Mouse (Mus musculus) liver, adult 2 months (tissue): ENCODE data around the gene Ankrd6. TPM values are rescaled to one million over a fixed set of nuclear protein-coding genes. Genes with fewer than 3 reads are reported as not detected.
"Not testable (repeated sequence)": the region's sequence is repeated elsewhere in the genome, so short reads cannot be mapped to it uniquely, and the experiment has no call there.

ENCODE experiments used
- DNase-seq: peaks from one replicate; pipeline ENCODE4 v3.0.0-alpha.2; 2011; ENCODE audit warnings: low read depth, low spot score; ENCODE audit errors: extremely low read depth
- H3K27ac ChIP-seq: fragments of 200-500 bp; replicated peaks from 2 replicates; pipeline ENCODE4 v1.5.1; 2012; ENCODE audit warnings: low read depth, mild to moderate bottlenecking, control low read depth, inconsistent platforms, low read length; ENCODE audit not compliant: insufficient read depth
- H3K27me3 ChIP-seq: fragments of 200-500 bp; 2 replicates; pipeline ENCODE4 v1.6.1; 2012; ENCODE audit warnings: mild to moderate bottlenecking, moderate library complexity, low read length, inconsistent platforms; ENCODE audit not compliant: control insufficient read depth, insufficient read depth
- H3K36me3 ChIP-seq: fragments of 200-500 bp; 2 replicates; pipeline ENCODE4 v1.6.1; 2012; ENCODE audit warnings: low read length, inconsistent platforms; ENCODE audit not compliant: control insufficient read depth, insufficient read depth
- H3K4me1 ChIP-seq: fragments of 200-500 bp; 2 replicates; pipeline ENCODE4 v1.6.1; 2011; ENCODE audit warnings: low read length; ENCODE audit not compliant: control insufficient read depth, insufficient read depth
- H3K4me3 ChIP-seq: fragments of 200-500 bp; 2 replicates; pipeline ENCODE4 v1.5.1; 2011; ENCODE audit warnings: low read depth, mild to moderate bottlenecking, control low read depth, low read length, moderate library complexity; ENCODE audit not compliant: insufficient read depth
- H3K79me2 ChIP-seq: fragments of 200-500 bp; 2 replicates; pipeline ENCODE4 v1.6.1; 2012; ENCODE audit warnings: inconsistent platforms, mild to moderate bottlenecking, low read length, moderate library complexity; ENCODE audit not compliant: control insufficient read depth, insufficient read depth
- H3K9ac ChIP-seq: fragments of 200-500 bp; 2 replicates; pipeline ENCODE4 v1.6.1; 2012; ENCODE audit warnings: low read depth, mild to moderate bottlenecking, control low read depth, inconsistent platforms, low read length
- CTCF ChIP-seq: fragments of 200-500 bp; IDR thresholded peaks from 2 replicates; pipeline ENCODE4 v1.5.1; 2011; ENCODE audit warnings: low read depth, low read length, control low read depth
- POLR2A ChIP-seq: fragments of 200-500 bp; IDR thresholded peaks from 2 replicates; pipeline ENCODE4 v1.6.1; 2011; ENCODE audit warnings: low read length, control low read depth; ENCODE audit not compliant: insufficient read depth; ENCODE audit errors: extremely low read depth
- WGBS: fragments of 180-500 bp; shearing (Covaris S2); methylation state at CpG from one replicate; pipeline ENCODE4 v1.1.7; 2018; 5-methylcytosine and 5-hydroxymethylcytosine counted together
- polyA plus RNA-seq: library from polyadenylated mRNA; depleted of rRNA; stranded (reverse); fragments of >200 nt; gene quantifications from 2 replicates; pipeline ENCODE4 v1.2.3, GENCODE M21; 2012
- total RNA-seq: library from RNA; depleted of rRNA; stranded (reverse); fragments of >200 nt; gene quantifications from 2 replicates; pipeline ENCODE4 v1.2.3, GENCODE M21; 2014

The Ankrd6 gene
- total and polyA plus RNA-seq, 2 experiments = 0.07 to 0.28 TPM

DNA sequence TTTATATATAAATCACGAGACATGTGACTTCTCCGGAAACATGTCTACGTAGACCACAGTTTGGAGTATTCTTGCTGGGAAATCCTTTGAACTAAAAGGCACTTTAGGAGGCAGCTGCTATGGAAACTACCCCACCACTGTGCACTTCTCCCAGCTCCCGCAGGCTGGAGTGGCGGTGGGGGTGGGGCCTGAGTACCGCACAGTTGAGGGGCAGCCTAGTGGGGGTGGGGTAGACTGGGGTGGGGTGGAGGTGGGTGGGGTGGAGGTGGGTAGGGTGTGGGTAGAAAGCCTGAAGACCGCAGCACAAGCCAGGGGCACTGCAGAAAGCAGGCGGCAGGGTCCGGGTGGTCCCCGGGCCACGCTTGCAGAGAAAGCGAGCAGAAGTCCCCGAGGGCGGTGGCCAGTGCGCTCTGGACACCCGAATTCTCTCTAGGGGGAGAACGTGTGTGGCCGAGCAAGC lies 32.1 kb upstream of the Ankrd6 start, which contains the start of gene Rragd:
Gene Rragd, plus strand, starts transcription at position 322 of the 460 bp plus-strand sequence.
- WGBS = 4% methylated on average over 18 of the region's 18 CpGs
- no peak within 1 kb of the TSS for H3K27ac ChIP-seq
- no peak for DNase-seq
- H3K4me3 ChIP-seq = peak within 1 kb of the TSS; percentile 73
- H3K27me3 ChIP-seq = peaks cover 7% of the 10 kb centered on the region
- H3K9ac ChIP-seq = peak within 1 kb of the TSS; percentile 69
- no peaks in the 10 kb centered on the region for H3K79me2 ChIP-seq
- TF ChIP-seq CTCF (no peak), POLR2A (no peak)
- H3K36me3 ChIP-seq = no peaks in the 10 kb centered on the region
- H3K4me1 ChIP-seq = 0 out of 2 replicates have a peak, but pooled peaks cover 2% of the 10 kb centered on the region

GRCm38 (mm10) chr4:32982041-32982715 lies 31.5 kb upstream of the Ankrd6 start:
- 16% methylated on average over 15 of the region's 15 CpGs for WGBS
- Histone ChIP-seq H3K9ac (no peak overlapping the region), H3K27me3 (peaks cover 7% of the 10 kb centered on the region), H3K27ac (no peak overlapping the region), H3K79me2 (no peaks in the 10 kb centered on the region), H3K4me3 (no peak overlapping the region), H3K4me1 (0 out of 2 replicates have a peak, but pooled peaks cover 2% of the 10 kb centered on the region), H3K36me3 (no peaks in the 10 kb centered on the region)
- DNase-seq = no peak
- no peak for TF ChIP-seq CTCF
- TF ChIP-seq POLR2A = no peak

DNA sequence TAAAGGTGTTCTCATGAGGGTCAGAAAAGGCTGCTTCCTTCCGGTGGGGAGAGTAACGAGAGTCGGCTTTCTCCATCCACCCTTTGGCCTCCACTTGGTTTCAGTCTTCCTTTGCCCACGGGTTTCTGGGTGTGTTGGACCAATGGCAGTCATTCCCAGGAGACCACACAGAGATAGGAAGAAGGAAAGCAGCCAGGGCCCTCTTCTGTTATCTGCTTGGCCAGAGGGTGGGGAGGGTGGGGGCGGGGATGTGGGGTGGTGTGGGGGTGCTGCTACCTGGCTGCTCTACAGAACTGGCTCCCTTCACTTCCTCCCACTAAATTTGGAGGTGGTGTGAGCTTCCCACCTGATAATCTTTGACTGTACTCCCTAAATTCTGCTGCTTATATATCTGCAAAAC lies 31.0 kb upstream of the Ankrd6 start:
- no peak for DNase-seq
- H3K9ac ChIP-seq = no peak overlapping the region
- peaks cover 7% of the 10 kb centered on the region for H3K27me3 ChIP-seq
- H3K36me3 ChIP-seq = no peaks in the 10 kb centered on the region
- 0 out of 2 replicates have a peak, but pooled peaks cover 2% of the 10 kb centered on the region for H3K4me1 ChIP-seq
- 30% methylated on average over 5 of the region's 5 CpGs for WGBS
- H3K27ac ChIP-seq = no peak overlapping the region
- no peaks in the 10 kb centered on the region for H3K79me2 ChIP-seq
- no peak for TF ChIP-seq CTCF
- H3K4me3 ChIP-seq = no peak overlapping the region

- Histone ChIP-seq H3K9ac (no peak overlapping the region), H3K4me1 (0 out of 2 replicates have a peak, but pooled peaks cover 2% of the 10 kb centered on the region), H3K36me3 (no peaks in the 10 kb centered on the region), H3K79me2 (no peaks in the 10 kb centered on the region), H3K4me3 (no peak overlapping the region), H3K27ac (no peak overlapping the region), H3K27me3 (peaks cover 7% of the 10 kb centered on the region)
- WGBS = 95% methylated on average over 3 of the region's 3 CpGs
- TF ChIP-seq POLR2A = no peak
- TF ChIP-seq CTCF = no peak
- DNase-seq = no peak
These were observed 29.4 kb upstream of the Ankrd6 start for GRCm38 (mm10) chr4:32980061-32980460.

GRCm38 (mm10) chr4:32977331-32977730 lies 26.7 kb upstream of the Ankrd6 start:
- WGBS = 87% methylated on average over 4 of the region's 4 CpGs
- Histone ChIP-seq H3K36me3 (no peaks in the 10 kb centered on the region), H3K9ac (no peak overlapping the region), H3K4me1 (no peaks in the 10 kb centered on the region), H3K27me3 (no peaks in the 10 kb centered on the region; the same call in 1 of the 2 replicates), H3K4me3 (no peak overlapping the region), H3K79me2 (no peaks in the 10 kb centered on the region), H3K27ac (no peak overlapping the region)
- no peak for DNase-seq
- no peak for TF ChIP-seq POLR2A

DNA sequence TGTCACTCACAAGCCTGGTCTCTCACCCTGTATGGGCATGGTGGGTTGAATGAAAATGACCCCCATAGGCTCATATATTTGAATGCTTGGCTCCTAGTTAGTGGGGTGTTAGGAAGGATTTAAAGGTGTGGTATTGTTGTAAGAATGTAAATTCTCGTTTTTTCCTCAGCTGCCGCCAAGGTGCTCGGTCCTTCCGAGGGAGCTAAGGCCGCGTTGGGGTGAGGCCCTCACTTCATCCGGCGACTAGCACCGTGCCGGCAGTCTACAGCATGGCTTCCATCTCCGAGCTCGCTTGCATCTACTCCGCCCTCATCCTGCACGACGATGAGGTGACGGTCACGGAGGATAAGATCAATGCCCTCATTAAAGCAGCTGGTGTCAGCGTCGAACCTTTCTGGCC lies 14.0 kb upstream of the Ankrd6 start:
- not testable (repeated sequence) for DNase-seq, H3K79me2 ChIP-seq, H3K27me3 ChIP-seq, H3K4me3 ChIP-seq, H3K9ac ChIP-seq, H3K36me3 ChIP-seq, H3K27ac ChIP-seq, H3K4me1 ChIP-seq
- 58% methylated on average over 19 of the region's 19 CpGs for WGBS
